Mouse (Mus musculus): ENCODE measurements around the gene Hoxc12.

Gene Hoxc12

DNA sequence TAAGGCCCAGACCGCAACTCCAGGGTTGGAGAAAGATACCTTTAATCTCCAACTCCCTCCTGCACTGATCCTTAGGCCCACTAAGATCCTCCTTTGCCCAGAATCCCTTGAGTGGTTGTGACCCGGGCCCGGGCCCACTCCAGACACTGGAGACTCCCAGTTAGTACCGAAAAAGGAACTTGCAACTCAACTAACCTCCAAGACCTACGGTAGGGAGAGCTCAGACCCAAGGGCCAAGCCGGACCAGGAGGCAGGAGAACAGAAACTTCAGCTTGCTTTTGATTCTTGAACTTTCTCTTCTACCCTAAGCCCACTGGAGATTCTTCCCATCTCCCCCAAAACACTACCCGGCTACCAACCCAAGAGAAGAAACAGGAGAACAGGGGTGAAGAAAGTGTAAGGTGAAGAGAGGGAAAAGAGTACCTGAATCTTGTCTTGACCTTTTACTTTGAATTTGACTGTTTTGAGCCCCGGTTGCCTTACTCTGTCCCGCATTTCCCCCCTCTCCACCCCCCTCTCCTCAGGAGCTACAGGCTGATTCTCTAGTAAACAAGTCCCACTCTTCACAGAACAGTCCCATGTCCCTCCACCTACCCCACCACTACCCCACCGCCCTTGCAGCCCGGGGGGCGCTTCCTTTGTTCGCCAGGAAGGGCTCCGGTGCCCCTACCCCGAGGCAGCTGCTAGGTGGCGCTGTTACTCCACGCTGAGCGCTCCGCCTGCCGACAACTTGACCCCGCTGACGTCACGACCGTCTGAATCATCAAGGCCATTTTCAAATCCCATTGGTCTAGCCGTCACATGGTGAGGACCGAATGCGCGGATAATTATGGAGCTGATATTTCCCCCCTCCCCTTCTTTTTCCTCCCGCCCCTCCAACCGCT lies 29.6 kb downstream of the Hoxc12 start:
- DNase-seq: peak; percentile 94

DNA sequence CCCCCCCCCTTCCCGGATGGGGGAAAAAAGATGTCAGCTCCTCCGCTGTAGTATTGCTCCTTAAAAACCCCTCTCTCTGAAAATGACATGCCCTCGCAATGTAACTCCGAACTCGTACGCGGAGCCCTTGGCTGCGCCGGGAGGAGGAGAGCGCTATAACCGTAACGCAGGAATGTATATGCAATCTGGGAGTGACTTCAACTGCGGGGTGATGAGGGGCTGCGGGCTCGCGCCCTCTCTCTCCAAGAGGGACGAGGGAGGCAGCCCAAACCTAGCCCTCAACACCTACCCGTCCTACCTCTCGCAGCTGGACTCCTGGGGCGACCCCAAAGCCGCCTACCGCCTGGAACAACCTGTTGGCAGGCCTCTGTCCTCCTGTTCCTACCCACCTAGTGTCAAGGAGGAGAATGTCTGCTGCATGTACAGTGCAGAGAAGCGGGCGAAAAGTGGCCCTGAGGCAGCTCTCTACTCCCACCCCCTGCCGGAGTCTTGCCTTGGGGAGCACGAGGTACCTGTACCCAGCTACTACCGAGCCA lies 30.3 kb downstream of the Hoxc12 start, which contains the start of gene Hoxc10:
Gene Hoxc10 (plus strand): TSS at position 21 of the 536 bp plus-strand sequence.
- DNase-seq: no peak

DNA sequence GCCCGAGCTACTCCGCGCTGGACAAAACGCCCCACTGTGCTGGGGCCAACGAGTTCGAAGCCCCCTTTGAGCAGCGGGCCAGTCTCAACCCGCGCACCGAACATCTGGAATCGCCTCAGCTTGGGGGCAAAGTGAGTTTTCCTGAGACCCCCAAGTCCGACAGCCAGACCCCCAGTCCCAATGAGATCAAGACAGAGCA lies 30.7 kb downstream of the Hoxc12 start, which contains the start of gene Hoxc5:
Gene Hoxc5 (plus strand): TSS at position 132 of the 199 bp plus-strand sequence.
- no peak for DNase-seq

DNA sequence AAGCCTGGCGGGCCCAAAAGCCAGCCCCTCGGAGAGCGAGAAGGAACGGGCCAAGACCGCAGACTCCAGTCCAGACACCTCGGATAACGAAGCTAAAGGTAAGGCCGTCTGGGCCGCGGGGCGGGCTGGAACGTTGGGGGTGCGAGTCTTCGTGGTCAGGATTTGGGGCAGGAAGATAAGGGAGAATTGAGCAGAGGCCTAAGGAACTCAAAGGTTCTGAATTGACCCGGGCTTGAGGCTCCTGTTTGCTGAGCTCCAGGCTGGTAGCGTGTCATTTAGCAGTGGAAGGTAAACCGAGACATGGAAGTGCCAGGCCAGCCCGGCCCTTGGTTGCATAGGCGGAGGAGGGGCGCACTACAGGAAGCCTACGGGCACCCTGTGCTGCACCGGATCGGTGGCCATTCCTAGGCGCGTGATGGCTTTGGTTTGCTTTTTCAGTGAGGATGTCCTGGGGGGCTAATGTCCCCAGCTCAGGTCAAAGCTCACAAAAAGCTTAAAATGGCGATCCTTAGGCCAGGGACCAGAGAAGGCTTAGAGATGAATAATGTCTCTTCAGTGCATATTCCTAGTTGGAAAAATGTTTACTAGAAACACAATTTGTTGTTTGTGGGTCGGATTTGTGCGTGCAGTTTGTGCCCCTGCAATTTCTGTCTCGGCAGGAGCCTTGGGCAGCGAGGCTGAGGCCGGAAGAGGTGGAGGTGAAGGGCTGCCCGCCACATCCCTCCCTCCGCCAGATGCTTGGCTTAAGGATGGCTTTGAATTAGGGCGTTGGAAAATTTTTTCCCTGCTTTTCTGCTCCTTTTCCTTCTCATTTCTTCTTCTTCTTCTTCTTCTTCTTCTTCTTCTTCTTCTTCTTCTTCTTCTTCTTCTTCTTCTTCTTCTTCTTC lies 31.2 kb downstream of the Hoxc12 start:
- DNase-seq: no peak

DNA sequence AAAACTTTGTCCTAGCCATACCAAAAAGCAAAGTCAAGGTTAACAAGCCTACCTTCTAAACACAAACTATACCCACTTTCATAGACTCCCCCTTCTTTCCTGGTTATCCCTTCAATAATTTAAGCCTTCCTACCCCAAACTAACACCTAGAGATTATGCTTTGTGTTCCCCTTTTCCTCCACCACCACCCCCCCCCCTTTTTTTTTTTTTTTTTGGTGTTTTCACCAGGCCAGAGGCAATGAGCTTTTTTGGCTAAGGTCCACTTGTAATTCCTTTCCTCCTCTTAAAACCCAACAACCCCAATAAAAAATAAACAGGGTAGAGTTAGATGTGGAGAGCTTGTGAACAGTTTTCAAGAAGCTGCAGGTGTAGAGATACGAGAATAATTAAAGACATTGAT lies 32.7 kb downstream of the Hoxc12 start:
- no peak for DNase-seq

DNA sequence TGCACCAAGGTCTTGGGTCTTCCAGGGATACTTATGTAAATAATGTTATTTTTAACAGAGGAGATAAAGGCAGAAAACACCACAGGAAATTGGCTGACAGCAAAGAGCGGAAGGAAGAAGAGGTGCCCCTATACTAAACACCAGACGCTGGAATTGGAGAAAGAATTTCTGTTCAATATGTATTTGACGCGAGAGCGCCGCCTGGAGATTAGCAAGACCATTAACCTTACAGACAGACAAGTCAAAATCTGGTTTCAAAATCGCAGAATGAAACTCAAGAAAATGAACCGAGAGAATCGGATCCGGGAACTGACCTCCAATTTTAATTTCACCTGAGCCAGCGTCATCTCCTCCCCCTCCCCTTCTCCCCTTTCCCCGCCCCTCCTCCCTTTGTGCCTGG lies 34.2 kb downstream of the Hoxc12 start:
- no peak for DNase-seq

DNA sequence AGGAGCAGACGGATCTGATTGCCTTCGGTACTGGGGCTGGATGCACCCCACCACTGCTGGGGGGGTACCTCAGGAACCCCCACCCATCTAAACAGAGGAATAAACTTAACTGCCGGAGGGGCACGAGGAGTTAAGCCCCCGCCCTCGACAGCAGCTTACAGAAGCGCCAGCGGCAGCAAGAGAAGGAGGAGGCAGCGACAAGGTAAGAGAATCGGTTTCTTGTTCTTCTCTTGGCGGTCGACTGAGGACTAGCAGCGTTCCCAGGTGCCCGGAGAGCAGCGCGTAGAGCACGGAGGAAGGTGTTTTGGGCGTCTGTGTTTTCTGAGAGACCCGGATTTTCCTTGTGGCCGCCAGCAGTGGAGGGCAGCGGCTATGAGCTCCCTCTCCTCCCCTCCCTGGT lies 35.7 kb downstream of the Hoxc12 start:
- no peak for DNase-seq

DNA sequence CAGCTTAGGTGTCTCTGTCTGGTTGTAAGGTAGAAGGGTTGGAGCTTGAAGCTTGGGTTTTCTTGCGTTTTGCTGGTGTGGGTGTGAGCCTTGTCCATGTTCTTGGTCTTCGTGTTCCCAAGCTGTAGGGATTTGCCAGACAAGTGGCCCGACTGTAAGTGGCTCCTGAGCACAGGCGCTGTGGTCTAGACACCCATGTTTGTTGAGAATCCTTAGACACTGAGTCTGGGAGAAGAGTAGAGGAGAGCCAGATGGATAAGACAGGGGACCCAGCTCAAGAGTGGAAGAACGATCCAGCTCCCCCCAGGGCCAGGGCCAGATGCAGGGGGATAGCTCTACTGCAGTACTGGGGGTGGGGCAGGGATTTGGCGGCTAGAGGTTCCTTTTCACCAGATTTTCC lies 36.2 kb downstream of the Hoxc12 start:
- DNase-seq: no peak

DNA sequence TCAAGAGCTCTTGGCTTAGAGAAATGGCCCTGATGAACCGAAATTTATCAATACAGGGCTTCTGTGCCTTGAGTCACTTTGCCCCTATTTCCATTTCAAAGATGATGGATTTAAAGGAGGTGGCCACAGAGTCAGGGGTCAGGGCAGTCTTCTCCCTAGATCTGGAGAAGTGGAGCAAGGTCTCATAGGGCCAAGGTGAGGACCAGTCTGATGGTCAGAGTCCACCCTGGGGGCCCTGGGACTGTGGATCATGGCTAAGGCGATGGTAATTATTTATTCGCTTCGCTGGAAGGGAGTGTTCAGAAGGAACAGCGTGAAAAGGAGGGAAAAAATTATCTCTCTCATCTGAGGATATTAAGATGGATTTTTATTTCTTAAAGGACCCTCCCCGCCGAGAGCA lies 38.5 kb downstream of the Hoxc12 start:
- DNase-seq: no peak

DNA sequence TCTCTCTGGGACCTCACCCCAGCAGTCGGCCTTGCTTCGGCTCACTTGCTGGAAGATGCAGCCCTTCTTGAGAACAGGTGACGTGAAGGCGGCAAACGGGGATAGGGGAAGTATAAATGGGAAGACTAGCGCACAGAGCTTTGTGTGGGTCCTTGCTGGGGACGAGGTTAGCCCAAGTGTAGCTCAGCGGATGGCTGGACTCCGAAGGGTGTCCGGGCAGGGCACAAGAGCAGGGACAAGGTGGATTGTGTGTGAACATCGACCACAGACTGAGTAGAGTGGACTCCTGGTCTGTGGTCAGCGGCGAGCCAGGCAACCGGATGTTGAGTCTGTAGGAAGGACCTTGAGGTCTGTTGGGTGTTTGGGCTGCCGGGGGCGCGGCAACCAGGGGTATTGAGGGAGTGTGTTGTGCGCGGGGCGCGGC lies 39.1 kb downstream of the Hoxc12 start:
- no peak for DNase-seq

DNA sequence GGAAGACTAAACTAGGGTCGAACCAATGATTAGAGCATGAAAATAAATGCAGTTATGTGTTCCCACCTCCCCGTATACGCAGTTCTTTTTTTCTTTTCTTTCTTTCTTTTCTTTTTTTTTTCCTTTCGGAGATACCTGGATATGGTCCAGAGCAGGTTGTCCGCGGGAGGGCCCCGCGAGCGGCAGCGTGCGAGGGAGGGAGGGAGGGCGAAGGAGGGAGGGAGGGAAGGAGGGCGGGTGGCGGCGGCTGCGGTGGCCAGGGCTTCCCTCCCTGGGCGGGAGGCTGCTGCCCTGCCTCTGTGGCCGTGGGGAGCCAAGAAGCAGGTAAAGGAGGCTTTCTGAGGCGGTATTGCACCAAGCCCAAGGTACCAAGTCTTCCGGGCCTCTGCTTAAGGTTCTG lies 39.6 kb downstream of the Hoxc12 start, which contains the start of gene Hoxc9:
Gene Hoxc9 (plus strand): TSS at position 269 of the 400 bp plus-strand sequence.
- no peak for DNase-seq

DNA sequence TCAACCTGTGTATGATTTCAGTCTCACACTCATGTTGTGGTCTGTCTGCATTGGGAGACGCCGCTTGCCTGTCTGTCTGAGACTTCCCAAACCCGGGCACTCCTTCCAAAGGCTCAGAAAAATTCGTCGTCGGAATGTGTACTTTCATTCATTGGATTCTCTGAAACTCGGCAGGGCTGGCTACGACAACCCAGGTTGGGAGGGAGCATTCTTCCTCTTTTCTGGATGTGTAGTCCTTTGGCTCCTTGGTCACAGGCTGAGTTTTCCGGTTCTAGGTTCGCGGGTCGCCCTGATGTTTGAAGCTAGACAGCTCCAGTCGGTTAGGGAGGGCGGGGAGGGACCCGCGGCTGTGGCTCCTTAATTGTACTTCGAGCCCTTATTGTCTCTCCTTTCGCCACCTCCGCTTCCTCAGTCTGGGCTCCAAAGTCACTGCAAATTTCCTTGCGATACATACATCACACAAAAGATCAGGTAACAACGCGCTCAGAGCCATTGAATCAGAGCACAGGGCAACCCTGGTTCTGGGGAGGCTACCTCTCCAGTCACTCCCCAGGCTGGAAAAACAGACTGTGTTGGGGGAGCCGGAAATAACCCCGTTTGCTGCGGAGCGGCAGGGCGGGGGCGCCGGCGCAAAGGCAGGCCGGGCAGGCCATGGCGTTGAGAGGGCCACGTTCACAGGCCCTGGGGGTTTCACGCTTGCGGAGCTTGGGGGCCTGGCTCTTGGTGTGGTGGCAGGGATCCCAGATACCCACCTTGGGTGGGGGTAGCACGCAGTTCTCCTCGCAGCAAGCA lies 40.3 kb downstream of the Hoxc12 start:
- peak; percentile 91 for DNase-seq

DNA sequence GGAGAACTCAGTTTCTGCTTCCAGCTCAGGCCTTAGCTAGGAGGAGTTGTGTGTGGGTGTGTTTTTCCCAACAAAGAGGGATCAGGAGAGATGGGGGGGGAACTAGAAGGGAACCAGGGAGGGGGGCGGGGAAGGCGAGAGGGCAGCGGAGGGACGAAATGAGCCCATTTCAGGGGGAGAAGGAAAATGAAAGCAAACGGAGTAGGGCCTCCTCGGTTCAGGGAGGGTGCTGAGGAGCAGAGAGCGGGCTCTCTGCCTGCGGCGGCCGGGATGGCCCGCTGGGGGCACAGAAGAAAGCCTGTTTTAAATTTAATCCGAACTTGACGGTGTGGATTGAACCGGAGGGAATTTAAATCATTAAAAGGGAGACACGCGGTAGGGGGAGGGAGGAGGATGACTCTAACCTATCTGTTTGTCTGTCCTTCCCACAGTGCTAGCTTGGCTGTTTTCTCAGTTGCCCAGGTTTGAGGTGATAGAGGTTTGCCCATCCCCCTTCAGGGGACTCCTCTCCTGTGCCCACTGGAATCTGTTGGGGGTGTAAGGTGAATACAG lies 40.9 kb downstream of the Hoxc12 start:
- no peak for DNase-seq

DNA sequence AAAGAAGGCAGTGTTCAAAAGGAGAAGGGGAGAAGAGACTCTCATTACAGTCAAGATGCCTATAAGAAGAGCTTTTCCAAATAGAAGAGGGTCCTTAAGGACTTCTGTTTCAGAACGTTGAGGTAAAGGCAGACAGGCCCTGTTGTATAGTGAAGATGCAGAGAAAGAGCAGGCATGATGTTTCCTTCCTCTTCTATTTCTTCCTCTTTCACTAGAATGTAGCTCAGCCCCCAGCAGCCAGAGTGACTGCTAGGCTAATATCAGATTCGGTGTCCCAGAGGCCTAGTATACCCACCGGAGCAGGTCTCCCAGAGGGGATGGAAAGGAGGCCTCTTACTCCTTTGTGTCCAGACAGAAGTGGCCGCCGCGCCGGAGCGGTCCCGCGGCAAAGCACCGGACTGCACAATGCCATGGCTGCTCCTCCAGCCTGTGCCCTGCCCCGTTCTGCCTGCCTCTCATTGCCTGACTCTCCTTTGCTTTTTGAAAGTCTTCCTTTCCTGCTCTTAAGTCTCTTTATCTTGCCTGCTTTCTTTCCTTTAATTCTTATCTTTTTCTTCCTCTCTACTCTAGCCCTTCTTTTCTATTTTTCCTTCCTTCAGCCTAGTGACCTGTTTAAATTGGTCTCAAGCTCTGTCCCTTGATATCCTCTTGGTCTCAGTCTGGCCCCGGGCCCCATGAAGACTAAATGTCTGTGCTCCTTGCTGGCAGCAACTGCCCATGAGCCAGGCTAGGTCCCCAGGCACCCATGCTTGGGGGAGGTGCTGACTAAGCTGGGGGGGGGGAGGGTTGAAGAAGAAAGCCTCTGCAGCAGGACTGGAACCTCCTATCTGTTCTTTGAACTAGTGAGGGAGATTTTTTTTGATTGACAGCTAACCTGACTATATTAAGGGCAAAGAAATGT lies 42.3 kb downstream of the Hoxc12 start:
- DNase-seq: no peak

DNA sequence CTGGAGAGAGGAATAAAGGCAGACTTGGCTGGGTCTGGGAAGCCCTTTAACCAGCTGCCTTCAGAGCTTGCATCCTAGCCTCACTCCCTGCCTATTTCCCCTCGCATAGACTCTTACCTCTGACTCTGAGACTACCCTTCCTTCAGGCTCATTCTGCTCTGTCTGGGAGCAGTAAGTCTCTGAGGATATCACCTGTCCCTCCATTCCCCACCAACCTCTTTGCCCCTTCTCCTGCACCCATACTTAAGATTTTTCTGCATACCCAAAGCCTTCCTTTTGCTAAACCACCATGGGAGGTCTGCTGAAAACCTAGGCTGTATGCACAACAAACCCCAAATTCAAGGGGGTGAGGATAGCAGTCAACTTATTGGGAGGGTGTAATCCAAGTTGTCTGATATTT lies 43.4 kb downstream of the Hoxc12 start:
- no peak for DNase-seq

DNA sequence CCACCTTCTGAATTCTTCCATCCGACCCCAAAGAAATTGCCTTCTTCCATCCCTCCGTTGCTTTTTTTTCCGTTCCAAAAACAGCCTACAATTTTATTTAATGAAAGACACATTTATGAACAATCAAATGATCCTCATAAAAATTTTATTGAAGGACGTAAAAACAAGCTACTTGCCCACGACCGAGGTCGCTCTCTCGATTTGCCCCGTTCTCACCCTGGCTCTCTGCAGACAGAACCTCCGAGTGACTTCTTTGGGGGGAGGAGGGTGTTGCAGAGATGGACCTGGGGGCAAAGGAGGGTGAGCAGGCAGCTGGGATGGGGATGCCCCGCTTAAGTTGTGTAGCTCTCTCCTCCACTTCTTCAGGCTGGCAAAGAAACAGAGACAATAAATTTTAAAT lies 43.8 kb downstream of the Hoxc12 start:
- DNase-seq: no peak

DNA sequence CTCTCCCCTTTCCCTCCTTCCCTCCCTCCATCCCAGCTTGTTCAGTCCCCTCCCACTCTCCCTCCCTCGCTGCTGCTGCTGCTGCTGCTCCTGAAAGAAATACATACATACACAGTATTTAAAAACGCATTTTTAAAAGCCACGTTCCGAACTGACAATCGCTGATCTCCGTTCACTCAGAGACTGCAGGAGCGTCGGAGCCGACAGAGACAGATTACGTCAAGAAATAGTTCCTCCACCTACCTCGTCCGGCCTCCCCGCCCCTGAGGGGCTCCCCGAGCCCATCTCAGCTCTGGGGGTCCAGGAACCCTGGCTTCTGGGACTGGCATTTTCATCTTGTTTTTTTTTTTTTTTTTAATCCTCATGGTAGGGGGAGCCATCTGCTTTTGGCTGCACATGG lies 44.4 kb downstream of the Hoxc12 start:
- DNase-seq: no peak

DNA sequence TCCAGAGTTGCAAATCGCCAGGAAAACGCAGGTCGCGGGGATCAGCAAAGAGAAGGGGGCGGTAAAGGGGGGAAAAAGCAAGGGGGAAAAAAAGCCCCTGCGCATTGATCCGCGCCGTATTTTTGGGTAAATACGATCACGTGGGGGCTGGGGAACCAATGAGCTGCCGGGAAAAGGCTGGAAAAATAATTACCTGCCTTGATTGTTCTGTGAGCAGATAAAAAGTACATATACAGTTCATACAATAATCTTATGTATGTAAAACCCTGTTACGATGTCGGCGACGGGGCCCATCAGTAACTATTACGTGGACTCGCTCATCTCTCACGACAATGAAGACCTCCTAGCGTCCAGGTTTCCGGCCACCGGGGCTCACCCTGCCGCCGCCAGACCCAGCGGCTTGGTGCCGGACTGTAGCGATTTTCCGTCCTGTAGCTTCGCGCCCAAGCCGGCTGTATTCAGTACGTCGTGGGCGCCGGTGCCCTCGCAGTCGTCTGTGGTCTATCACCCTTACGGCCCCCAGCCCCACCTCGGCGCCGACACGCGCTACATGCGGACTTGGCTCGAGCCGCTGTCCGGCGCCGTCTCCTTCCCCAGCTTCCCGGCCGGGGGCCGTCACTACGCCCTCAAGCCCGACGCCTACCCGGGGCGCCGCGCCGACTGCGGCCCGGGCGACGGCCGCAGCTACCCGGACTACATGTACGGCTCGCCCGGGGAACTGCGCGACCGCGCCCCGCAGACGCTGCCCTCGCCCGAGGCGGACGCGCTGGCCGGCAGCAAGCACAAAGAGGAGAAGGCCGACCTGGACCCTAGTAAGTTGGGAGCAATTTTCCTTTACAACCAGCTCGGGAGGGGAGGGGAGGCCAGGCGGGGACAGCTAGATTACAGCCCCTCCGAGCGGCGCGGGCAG lies 45.1 kb downstream of the Hoxc12 start:
- DNase-seq: peak; percentile 90

DNA sequence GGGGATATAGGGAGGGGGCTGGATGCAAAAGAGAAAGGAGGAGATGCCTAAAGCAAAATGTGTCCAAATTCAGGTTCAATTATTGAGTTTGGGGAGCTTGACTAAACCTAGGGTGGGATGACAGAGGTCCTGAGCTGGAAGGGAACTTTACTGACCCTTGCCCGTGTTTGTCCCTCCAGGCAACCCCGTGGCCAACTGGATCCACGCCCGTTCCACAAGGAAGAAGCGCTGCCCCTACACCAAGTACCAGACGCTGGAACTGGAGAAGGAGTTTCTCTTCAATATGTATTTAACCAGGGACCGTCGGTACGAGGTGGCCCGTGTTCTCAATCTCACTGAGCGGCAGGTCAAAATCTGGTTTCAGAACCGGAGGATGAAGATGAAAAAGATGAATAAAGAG lies 47.2 kb downstream of the Hoxc12 start:
- DNase-seq: no peak

DNA sequence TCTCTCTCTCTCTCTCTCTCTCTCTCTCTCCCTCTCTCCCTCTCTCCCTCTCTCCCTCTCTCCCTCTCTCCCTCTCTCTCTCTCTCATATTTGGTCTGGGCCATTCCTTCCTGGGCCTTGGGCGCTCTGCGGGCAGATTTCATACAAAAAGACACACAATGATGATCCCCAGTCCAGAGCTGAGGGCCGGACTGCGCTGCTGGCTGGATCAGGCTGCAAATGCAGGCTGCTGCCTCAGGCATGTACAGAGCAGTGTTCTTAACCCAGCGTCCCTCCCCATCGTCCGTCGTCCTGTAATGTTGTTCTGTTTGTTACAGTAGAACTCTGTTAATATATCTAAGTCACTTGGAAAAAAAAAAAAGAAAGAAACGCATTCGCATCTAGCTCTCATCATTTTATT lies 48.0 kb downstream of the Hoxc12 start:
- DNase-seq: no peak
